16 mouse cellular contexts compared by ENCODE assay signal in genomic region chr4:135548521-135549077, GRCm38 (mm10). TPM values are rescaled to one million over a fixed set of nuclear protein-coding genes. Genes with fewer than 3 reads are reported as not detected.
DNase-seq lines count a peak whose midpoint lies in the region; ATAC-seq and TF ChIP-seq lines count a peak whose summit lies in the region.
"Had no signal": no experiment of that assay in that cellular context is flagged by ENCODE, and none has a peak within 500 bp of the region (broad histone marks: within the 10 kb centered on the region; RNA-seq: fewer than 3 reads in every experiment).

No protein-coding gene starts in this region.

- no peak overlapping the region for H3K4me3 ChIP-seq in hindbrain, embryonic 10.5 days
- no peak overlapping the region for H3K4me3 ChIP-seq in hindbrain, embryonic 13.5 days
- H3K4me3 ChIP-seq in stomach, embryonic 14.5 days (ENCODE audit: low read depth, low read length) = no peak overlapping the region
- no peak overlapping the region for H3K4me3 ChIP-seq in stomach, postnatal 0 days (ENCODE audit: low read depth, low read length)
- H3K4me3 ChIP-seq in stomach, embryonic 16.5 days (replicated peaks; ENCODE audit: low read length) = no peak overlapping the region
- H3K4me3 ChIP-seq: embryonic facial prominence, embryonic 12.5 days; liver, embryonic 13.5 days had no signal

- no peak for ATAC-seq in hindbrain, embryonic 13.5 days (ENCODE audit: low FRiP score)
- ATAC-seq in stomach, embryonic 14.5 days (ENCODE audit: insufficient number of reproducible peaks, insufficient read depth, low FRiP score, low read depth) = no peak
- ATAC-seq in stomach, postnatal 0 days (ENCODE audit: low FRiP score, low TSS enrichment) = no peak
- no peak for ATAC-seq in stomach, embryonic 16.5 days (ENCODE audit: insufficient read depth, low FRiP score)
- ATAC-seq in activated CD4-positive, CD25-positive, alpha-beta regulatory T cell, adult 4 months = no peak

- TF ChIP-seq EP300 in stomach, postnatal 0 days (optimal IDR thresholded peaks at IDR 0.05) = no peak

- TF ChIP-seq CTCF in stomach, postnatal 0 days (IDR thresholded peaks at IDR 0.05; ENCODE audit: low read depth) = no peak

- H3K9me3 ChIP-seq in hindbrain, embryonic 10.5 days = no peaks in the 10 kb centered on the region
- H3K9me3 ChIP-seq in hindbrain, embryonic 13.5 days = no peaks in the 10 kb centered on the region
- H3K9me3 ChIP-seq in stomach, embryonic 14.5 days (ENCODE audit: control insufficient read depth, low read depth, low read length) = no peaks in the 10 kb centered on the region
- no peaks in the 10 kb centered on the region for H3K9me3 ChIP-seq in stomach, postnatal 0 days (ENCODE audit: control insufficient read depth, low read length)
- no peaks in the 10 kb centered on the region for H3K9me3 ChIP-seq in stomach, embryonic 16.5 days (replicated peaks; ENCODE audit: control insufficient read depth, low read length)
- H3K9me3 ChIP-seq: embryonic facial prominence, embryonic 12.5 days; liver, embryonic 13.5 days had no signal

- H3K9ac ChIP-seq in hindbrain, embryonic 13.5 days = no peak overlapping the region
- no peak overlapping the region for H3K9ac ChIP-seq in stomach, embryonic 14.5 days (replicated peaks; ENCODE audit: low read depth, low read length)
- no peak overlapping the region for H3K9ac ChIP-seq in stomach, postnatal 0 days (ENCODE audit: low read length)
- peak overlapping the region; percentile 45; the same call in 1 of the 2 replicates for H3K9ac ChIP-seq in stomach, embryonic 16.5 days (ENCODE audit: low read length)
- H3K9ac ChIP-seq: embryonic facial prominence, embryonic 12.5 days; liver, embryonic 13.5 days had no signal

- peak overlapping the region; percentile 8; the same call in 1 of the 2 replicates for H3K27ac ChIP-seq in hindbrain, embryonic 10.5 days
- no peak overlapping the region for H3K27ac ChIP-seq in hindbrain, embryonic 13.5 days
- peak overlapping the region; percentile 83; the same call in 1 of the 2 replicates for H3K27ac ChIP-seq in stomach, embryonic 14.5 days (ENCODE audit: low read length)
- H3K27ac ChIP-seq in stomach, postnatal 0 days (replicated peaks) = no peak overlapping the region
- H3K27ac ChIP-seq in stomach, embryonic 16.5 days (ENCODE audit: low read length) = peak overlapping the region; percentile 88
- H3K27ac ChIP-seq: liver, embryonic 13.5 days had no signal

- WGBS in hindbrain, embryonic 10.5 days = 42% methylated on average over 9 of the region's 9 CpGs
- 42% methylated on average over 9 of the region's 9 CpGs for WGBS in hindbrain, embryonic 13.5 days
- WGBS in stomach, embryonic 14.5 days = 34% methylated on average over 9 of the region's 9 CpGs
- 33% methylated on average over 9 of the region's 9 CpGs for WGBS in stomach, postnatal 0 days
- WGBS in stomach, embryonic 16.5 days = 34% methylated on average over 9 of the region's 9 CpGs

- H3K4me1 ChIP-seq in hindbrain, embryonic 10.5 days (replicated peaks) = peaks cover 71% of the 10 kb centered on the region
- H3K4me1 ChIP-seq in hindbrain, embryonic 13.5 days (replicated peaks) = peaks cover 66% of the 10 kb centered on the region
- H3K4me1 ChIP-seq in stomach, embryonic 14.5 days (ENCODE audit: control insufficient read depth, insufficient read depth, low read length) = peaks cover 61% of the 10 kb centered on the region
- H3K4me1 ChIP-seq in stomach, postnatal 0 days (replicated peaks; ENCODE audit: control insufficient read depth, insufficient read depth) = peaks cover 12% of the 10 kb centered on the region
- H3K4me1 ChIP-seq in stomach, embryonic 16.5 days (ENCODE audit: control insufficient read depth, insufficient read depth, low read length) = peaks cover 47% of the 10 kb centered on the region

- H3K27me3 ChIP-seq in hindbrain, embryonic 10.5 days (ENCODE audit: insufficient read depth, poor library complexity, severe bottlenecking) = peaks cover 61% of the 10 kb centered on the region
- H3K27me3 ChIP-seq in hindbrain, embryonic 13.5 days = no peaks in the 10 kb centered on the region
- H3K27me3 ChIP-seq in stomach, embryonic 14.5 days (ENCODE audit: control insufficient read depth, insufficient read depth, low read length) = no peaks in the 10 kb centered on the region
- no peaks in the 10 kb centered on the region for H3K27me3 ChIP-seq in stomach, postnatal 0 days (ENCODE audit: control insufficient read depth, insufficient read depth, low read length)
- no peaks in the 10 kb centered on the region for H3K27me3 ChIP-seq in stomach, embryonic 16.5 days (ENCODE audit: control insufficient read depth, insufficient read depth, low read length)

- DNase-seq in adrenal gland, postnatal 14 days = peak; percentile 59
- DNase-seq in adrenal gland, adult 2 months = no peak
- no peak for DNase-seq in hindbrain, embryonic 10.5 days (ENCODE audit: low spot score)
- no peak for DNase-seq in stomach, postnatal 0 days (ENCODE audit: low spot score)
- DNase-seq: cerebellum, postnatal 25 days; gastrocnemius, postnatal 36 days; heart, postnatal 14 days; layer of hippocampus, adult 9-11 months; liver, embryonic 13.5 days; lung, postnatal 14 days had no signal

- no peak overlapping the region for H3K4me2 ChIP-seq in hindbrain, embryonic 13.5 days
- H3K4me2 ChIP-seq in stomach, embryonic 14.5 days (replicated peaks; ENCODE audit: low read depth, low read length) = no peak overlapping the region
- H3K4me2 ChIP-seq in stomach, postnatal 0 days (replicated peaks; ENCODE audit: low read depth) = no peak overlapping the region
- peak overlapping the region; percentile 19; the same call in 1 of the 2 replicates for H3K4me2 ChIP-seq in stomach, embryonic 16.5 days (ENCODE audit: low read depth, low read length)
- H3K4me2 ChIP-seq: embryonic facial prominence, embryonic 12.5 days; liver, embryonic 13.5 days had no signal

- H3K36me3 ChIP-seq in hindbrain, embryonic 10.5 days = no peaks in the 10 kb centered on the region
- H3K36me3 ChIP-seq in hindbrain, embryonic 13.5 days = no peaks in the 10 kb centered on the region
- no peaks in the 10 kb centered on the region for H3K36me3 ChIP-seq in stomach, embryonic 14.5 days (ENCODE audit: control insufficient read depth, insufficient read depth, low read length)
- H3K36me3 ChIP-seq in stomach, postnatal 0 days (ENCODE audit: control insufficient read depth, insufficient read depth, low read length) = no peaks in the 10 kb centered on the region
- no peaks in the 10 kb centered on the region for H3K36me3 ChIP-seq in stomach, embryonic 16.5 days (ENCODE audit: control insufficient read depth, insufficient read depth, low read length)
- H3K36me3 ChIP-seq: embryonic facial prominence, embryonic 12.5 days; liver, embryonic 13.5 days had no signal

RNA-seq across cellular contexts. Expression of gene Grhl3, which starts 24.8 kb away (rescaled TPM):
- 0.23 and 0.37 TPM in 2 replicates for total RNA-seq in adrenal gland, postnatal 14 days (2021)
- total RNA-seq in adrenal gland, adult 2 months (2021) = under 1 TPM in 1 of 2 experiments, not detected in 1; 0.10 TPM
- not detected in 2 replicates for polyA plus RNA-seq in adrenal gland, adult 2 months (2012; rRNA removed)
- 3.3 and 5.3 TPM in 2 replicates for polyA plus RNA-seq in hindbrain, embryonic 10.5 days (2016; fragmentation: Nextera tagmentation; extraction: Ambion mirVana)
- polyA plus RNA-seq in hindbrain, embryonic 13.5 days (2015; fragmentation: Nextera tagmentation; extraction: Ambion mirVana) = 0.90 and 0.93 TPM in 2 replicates
- 30.6 and 33.0 TPM in 2 replicates for polyA plus RNA-seq in stomach, embryonic 14.5 days (2014; fragmentation: Nextera tagmentation; extraction: Ambion mirVana)
- polyA plus RNA-seq in stomach, postnatal 0 days (2015; fragmentation: Nextera tagmentation; extraction: Ambion mirVana) = 52.5 and 53.3 TPM in 2 replicates
- polyA plus RNA-seq in stomach, embryonic 16.5 days (2015; fragmentation: Nextera tagmentation; extraction: Ambion mirVana) = 54.1 and 74.1 TPM in 2 replicates
- polyA plus RNA-seq in activated CD4-positive, CD25-positive, alpha-beta regulatory T cell, adult 4 months (2017; shearing (Covaris generic)) = not detected
- total RNA-seq: CH12.LX; heart, postnatal 14 days had no signal

RNA-seq across cellular contexts. Expression of gene Nipal3, which starts 53.8 kb away (rescaled TPM):
- total RNA-seq in adrenal gland, postnatal 14 days (2021) = 15.5 and 15.8 TPM in 2 replicates
- 10 to 100 TPM; 16.0 to 24.6 TPM for total RNA-seq in adrenal gland, adult 2 months (2021)
- polyA plus RNA-seq in adrenal gland, adult 2 months (2012; rRNA removed) = 15.2 and 21.6 TPM in 2 replicates
- polyA plus RNA-seq in hindbrain, embryonic 10.5 days (2016; fragmentation: Nextera tagmentation; extraction: Ambion mirVana) = 1.8 and 2.5 TPM in 2 replicates
- 6.5 and 7.8 TPM in 2 replicates for polyA plus RNA-seq in hindbrain, embryonic 13.5 days (2015; fragmentation: Nextera tagmentation; extraction: Ambion mirVana)
- 5.9 and 7.4 TPM in 2 replicates for polyA plus RNA-seq in stomach, embryonic 14.5 days (2014; fragmentation: Nextera tagmentation; extraction: Ambion mirVana)
- 3.8 and 5.3 TPM in 2 replicates for polyA plus RNA-seq in stomach, postnatal 0 days (2015; fragmentation: Nextera tagmentation; extraction: Ambion mirVana)
- 4.7 and 4.8 TPM in 2 replicates for polyA plus RNA-seq in stomach, embryonic 16.5 days (2015; fragmentation: Nextera tagmentation; extraction: Ambion mirVana)
- 10 to 100 TPM; 12.5 to 13.9 TPM for polyA plus RNA-seq in activated CD4-positive, CD25-positive, alpha-beta regulatory T cell, adult 4 months (2017; shearing (Covaris generic))

RNA-seq across cellular contexts. Expression of gene Stpg1, which starts 54.0 kb away (rescaled TPM):
- 0.19 and 1.1 TPM in 2 replicates for total RNA-seq in adrenal gland, postnatal 14 days (2021)
- total RNA-seq in adrenal gland, adult 2 months (2021) = under 1 TPM; 0.32 to 0.41 TPM
- 0.35 and 0.65 TPM in 2 replicates for polyA plus RNA-seq in adrenal gland, adult 2 months (2012; rRNA removed)
- polyA plus RNA-seq in hindbrain, embryonic 10.5 days (2016; fragmentation: Nextera tagmentation; extraction: Ambion mirVana) = 0.66 and 1.2 TPM in 2 replicates
- polyA plus RNA-seq in hindbrain, embryonic 13.5 days (2015; fragmentation: Nextera tagmentation; extraction: Ambion mirVana) = 0.23 and 0.44 TPM in 2 replicates
- 0.39 TPM in 1 of 2 replicates, not detected in the other for polyA plus RNA-seq in stomach, embryonic 14.5 days (2014; fragmentation: Nextera tagmentation; extraction: Ambion mirVana)
- polyA plus RNA-seq in stomach, postnatal 0 days (2015; fragmentation: Nextera tagmentation; extraction: Ambion mirVana) = 0.16 and 0.18 TPM in 2 replicates
- polyA plus RNA-seq in stomach, embryonic 16.5 days (2015; fragmentation: Nextera tagmentation; extraction: Ambion mirVana) = 0.17 and 0.29 TPM in 2 replicates
- under 1 TPM in 1 of 2 experiments, not detected in 1; 0.22 TPM for polyA plus RNA-seq in activated CD4-positive, CD25-positive, alpha-beta regulatory T cell, adult 4 months (2017; shearing (Covaris generic))
- total RNA-seq: CH12.LX; gastrocnemius, postnatal 36 days had no signal
- polyA plus RNA-seq: liver, embryonic 13.5 days had no signal

Comparison
In these comparisons a context has a peak if more than half of its experiments do, and no peak if none do; other contexts are left out.
1. H3K27ac ChIP-seq: peak in hindbrain, embryonic 10.5 days (single experiment), stomach, embryonic 14.5 days (single experiment) and stomach, embryonic 16.5 days (single experiment); none in hindbrain, embryonic 13.5 days (single experiment) and stomach, postnatal 0 days (single experiment).